Mouse (Mus musculus) spleen, postnatal 14 days (tissue): ENCODE results near the gene Elovl6.

Experiments
- DNase-seq, 2 experiments: peaks; one replicate each; pipeline ENCODE4 v3.0.0; 2021 to 2022; ENCODE audit warnings: low spot score in 2 of 2

The Elovl6 gene

DNA sequence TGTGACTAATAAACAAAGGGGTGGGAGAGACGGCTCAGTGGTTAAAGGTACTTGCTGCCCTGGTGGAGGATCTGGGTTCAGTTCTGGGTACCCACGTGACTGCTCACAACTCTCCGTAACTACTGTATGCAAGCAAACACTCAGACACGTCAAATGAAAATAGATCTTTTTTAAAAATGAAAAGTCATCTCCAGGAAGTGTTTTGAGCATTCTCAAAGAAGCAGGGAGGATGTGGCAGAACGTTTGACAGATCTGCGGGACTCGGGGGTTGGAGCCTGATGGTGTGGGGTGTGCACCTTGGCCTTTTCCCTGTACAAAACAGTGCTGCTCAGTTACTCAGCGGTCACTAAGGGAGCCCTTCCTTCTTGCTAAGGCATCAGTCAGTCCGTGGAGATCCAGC lies 70.1 kb downstream of the Elovl6 start:
- no peak for DNase-seq

DNA sequence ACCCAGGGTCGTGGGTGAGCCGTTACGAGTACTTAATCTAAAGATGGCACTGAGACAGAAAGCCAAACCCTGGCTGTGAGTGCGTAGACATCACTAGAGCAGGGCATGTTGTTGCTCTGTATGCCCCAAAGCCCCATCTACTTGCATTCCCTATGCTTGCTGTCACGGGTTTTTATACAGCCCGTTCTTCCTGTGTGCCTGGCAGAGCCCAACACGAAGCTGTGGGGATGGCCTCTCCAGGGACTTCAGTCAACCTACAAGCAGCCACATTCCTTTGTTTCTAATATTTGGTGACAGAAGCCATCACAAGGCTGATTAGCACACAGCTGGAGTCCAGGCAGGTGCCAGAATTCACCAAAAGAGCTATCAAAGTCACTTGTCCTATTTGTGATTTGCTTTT lies 73.3 kb downstream of the Elovl6 start:
- DNase-seq, result no peak

DNA sequence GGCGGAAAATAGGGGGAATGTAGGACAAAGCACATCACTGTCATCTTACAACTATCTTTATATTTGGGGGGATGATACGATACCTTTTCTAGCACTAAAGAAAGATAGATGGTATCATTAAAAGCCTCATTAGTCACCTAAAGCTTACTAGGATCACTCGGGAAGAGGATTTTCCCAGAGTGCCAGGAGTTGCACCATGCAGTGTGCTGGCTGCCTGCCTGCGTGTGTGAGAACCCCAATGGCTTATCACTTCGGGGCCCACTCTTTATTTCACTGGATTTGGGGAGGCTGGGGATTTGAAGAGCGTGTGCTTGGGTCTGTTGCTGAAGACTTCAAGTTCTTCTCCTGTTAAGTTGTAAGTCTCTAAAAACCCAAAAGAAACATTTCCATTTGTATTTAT lies 73.8 kb downstream of the Elovl6 start:
- DNase-seq, result no peak

DNA sequence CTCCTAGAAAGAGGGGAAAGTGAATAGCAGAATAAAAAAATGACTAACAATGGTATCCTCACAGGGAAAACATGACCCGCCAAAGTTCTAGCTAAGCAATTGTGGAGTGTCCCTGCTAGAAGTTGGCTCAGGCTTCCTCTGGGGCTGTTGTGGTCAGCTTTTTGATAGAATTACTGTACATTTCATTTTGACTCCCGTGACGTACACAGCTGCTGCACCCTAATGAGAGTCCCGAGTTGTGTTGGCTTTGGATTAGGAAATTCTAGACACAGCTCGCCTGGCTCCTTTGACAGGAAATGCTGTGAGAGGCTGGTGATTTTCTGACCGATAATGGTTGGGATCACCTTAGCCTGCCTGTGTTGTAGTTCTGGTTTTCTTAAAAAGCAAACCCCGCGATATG lies 79.5 kb downstream of the Elovl6 start:
- no peak for DNase-seq

DNA sequence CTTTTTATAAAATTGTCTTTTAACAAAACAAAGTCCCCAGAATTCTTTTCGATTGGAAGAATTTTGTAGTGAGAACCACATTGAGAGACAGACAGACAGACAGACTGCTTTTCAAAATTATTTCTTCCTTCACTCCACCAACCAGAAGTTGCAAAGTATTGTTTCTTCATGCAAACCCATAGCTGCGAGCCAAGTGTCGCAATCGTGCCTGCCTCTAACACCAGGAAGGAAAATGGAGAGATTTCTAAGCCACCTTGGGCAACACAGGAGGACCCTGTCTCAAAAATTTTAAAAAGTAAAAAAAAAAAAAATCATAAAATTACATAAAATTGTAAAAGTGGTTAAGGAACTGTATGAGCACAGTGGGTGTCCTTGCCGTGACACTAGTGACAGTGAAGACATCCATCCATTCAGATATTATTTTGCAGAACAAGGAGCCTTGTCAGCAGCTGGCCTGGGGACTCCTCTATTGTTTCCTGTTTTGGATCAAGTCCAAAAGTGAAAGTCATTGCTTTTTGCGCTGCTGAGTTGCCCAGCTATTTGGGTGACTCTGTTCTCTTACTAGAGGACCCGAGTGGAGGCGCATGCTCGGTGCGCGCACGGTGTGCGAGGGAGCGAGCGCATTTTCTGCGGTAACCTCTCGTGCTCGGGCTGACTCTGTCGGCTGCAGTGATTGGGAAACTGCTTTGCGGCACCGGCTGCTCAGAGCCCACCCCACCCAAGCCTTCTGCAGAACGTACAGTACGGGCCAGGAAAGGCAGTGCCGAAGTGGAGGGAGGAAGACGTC lies 80.3 kb downstream of the Elovl6 start:
- DNase-seq, result no peak

DNA sequence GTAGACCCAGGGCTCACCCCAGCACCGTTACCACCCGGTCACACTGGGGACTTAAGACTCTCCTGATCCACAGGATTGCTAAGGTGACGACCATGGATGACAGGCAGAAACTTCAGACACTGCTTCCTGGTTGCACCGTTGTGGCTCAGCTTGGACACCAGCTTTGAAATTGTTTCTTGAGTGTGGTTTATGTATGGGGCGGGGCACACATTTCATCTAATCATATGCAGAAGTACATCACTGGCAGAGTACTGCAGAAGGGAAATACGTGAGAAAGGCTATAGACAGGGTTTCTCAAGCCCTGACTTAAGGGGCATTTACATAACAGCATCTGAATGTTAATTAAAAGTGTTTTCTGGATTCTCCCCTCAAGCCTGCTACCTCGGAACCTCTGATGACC lies 81.6 kb downstream of the Elovl6 start:
- DNase-seq, result no peak

DNA sequence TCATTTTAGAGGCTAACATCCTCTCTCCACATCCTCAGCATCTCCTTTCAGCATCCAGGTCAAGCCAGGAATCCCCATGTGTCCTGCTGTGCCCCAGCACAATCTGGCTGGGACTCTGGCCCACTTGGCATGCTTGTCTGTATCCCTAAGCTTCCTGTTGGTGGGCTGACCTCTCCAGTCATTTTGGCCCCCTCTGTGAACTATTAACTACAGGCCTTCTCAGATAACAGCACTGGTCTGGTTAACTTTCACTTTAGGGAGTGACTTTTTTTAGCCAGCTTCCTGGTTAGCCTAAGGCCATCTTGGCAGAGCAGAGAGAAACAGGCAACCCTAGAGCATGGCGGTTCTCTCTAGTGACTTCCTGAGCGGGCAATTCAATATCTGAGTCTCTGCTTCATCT lies 82.1 kb downstream of the Elovl6 start:
- no peak for DNase-seq

DNA sequence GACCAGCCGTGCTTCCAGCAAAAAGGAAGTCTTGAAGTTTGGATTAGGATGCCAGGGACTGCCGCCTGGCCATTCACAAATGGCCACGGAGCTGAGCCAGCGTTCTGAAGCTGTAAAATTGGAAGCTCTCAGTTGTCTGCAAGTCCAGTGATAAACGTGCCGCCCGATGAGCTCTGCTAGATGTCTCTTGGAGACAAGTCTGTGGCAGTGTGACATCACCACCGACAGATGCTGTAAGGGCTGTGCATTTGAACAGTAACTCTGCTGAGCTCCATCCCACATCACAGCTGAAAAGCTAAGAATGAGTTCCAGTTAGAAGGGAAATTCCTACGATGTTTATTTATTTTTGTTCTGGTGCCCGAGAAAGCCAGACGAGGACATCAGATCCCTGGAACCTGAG lies 85.3 kb downstream of the Elovl6 start:
- DNase-seq, result no peak

DNA sequence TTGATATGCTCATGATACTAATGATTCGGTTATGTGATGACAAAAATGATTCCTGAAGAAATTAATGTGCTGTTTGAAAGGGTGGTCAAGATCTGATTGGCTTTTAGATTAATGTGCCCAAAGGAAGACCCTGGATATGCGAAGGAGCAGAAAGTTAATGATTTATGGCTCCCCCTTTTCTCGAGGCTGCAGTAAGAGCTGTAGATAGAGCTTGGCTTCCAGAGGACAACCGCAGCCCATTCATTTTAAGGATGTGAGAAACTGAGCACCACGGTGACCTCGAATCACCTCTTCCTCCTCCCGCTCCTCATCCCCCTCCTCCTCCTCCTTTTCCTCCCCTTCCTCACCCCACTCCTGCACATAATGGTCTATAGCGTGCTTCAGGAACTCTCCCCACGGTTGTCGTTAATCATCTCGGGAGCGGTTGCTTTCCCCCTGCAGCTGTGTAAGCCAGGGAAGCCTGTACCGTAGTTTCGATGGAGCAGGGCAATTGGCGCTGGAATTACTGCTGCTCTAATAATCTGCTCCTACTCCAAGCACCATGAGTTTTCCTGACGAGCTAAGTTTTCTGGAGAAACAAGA lies 87.1 kb downstream of the Elovl6 start:
- no peak for DNase-seq

DNA sequence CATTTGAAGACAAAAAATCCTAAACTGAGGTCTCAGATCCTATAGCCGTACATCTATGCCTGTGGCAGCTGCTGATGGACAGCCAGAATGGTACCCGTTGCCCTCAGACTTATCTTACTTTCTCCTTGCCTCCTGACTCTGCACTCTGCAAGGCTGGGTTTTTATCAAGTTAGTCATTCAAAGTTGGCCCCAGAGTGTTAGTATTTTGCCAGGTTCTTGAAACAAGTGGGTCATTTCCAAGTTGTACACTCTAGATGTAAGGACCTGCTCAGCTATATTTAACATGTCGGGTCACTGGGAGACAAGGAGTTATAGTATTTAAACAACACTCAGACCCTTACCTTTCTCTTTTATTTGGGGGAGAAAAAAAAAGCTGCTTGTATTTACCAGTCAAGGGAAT lies 88.6 kb downstream of the Elovl6 start:
- no peak for DNase-seq

DNA sequence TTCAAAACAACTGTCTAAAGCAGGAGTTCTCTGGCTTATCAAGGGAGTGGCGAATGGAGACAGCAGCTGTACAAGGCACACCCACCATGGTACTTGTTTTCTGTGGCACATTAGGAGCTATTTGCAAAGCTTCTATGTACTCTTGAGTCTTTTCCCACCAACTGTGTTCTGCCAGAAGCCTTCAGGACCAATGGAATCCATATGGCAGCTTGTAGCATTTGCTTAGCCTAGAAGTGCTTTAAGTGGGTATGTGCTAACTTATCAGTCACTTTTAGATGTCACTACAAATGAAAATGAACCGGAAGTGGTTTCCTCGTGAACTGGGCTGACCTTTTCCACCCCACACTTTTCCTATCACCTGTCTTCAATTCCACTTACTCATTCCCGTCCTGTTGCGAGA lies 89.1 kb downstream of the Elovl6 start:
- DNase-seq, result no peak

DNA sequence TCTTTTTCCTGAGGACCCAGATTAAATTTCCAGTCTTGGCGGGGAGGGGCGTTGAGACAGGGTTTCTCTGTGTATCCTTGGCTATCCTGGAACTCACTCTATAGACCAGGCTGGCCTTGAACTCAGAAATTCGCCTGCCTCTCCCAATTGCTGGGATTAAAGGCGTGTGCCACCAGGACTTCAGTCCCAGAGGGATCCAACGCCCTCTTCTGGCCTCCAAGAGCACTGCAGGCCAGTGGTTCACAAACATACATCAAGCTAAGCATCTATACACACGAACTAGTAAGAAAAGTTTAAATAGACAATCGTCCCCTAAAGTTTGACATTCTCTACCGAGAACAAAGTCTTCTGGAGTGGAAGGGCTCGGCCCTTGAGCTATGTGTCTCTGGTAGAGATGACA lies 90.0 kb downstream of the Elovl6 start:
- peak in 1 of 2 experiments; percentile 7 for DNase-seq

DNA sequence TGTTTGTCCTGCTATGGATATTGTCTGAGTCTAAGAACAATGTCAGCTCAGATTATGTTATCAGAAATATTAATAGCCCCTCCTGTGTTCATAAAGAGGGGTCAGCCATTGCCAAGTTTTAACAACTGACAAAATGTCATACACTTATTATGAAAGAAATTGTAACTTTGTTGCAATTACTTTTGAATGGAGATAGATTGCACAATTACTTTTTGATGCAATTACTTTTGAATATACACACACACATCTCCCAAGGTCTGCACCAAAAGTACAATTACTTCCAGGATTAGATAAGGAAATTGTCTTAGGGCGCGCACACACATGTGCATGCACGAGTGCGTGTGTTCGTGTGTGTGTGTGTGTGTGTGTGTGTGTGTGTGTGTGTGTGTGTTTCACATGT lies 90.5 kb downstream of the Elovl6 start:
- DNase-seq, result no peak

DNA sequence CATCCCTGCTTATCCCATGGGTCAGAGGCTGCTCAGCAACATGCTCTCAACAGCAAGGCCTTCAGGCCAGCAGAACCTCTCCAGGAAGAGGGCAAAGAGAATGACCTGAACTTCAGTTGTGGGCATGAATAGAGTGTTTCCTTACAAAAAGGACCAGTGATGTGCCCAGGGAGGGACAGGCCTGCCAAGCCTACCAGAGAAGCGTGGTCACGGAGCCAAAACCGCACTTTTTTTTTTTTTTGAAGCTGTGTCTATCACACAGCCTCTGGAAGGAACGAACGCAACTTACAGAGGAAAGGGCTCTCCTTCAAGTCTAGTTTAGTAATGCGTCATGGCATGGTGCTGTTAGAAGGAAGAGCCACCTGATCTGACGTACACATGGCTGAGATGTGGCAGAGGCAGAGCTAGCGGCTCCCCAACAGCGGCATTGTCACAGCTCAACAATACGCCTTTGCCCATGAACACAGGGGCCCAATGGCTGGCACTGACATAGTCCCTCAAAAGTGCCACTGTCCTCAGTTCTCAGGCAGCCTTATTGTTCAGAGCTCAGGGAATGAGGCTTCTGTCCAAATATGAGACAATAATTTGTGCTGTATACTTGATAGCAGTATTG lies 92.1 kb downstream of the Elovl6 start:
- no peak for DNase-seq

DNA sequence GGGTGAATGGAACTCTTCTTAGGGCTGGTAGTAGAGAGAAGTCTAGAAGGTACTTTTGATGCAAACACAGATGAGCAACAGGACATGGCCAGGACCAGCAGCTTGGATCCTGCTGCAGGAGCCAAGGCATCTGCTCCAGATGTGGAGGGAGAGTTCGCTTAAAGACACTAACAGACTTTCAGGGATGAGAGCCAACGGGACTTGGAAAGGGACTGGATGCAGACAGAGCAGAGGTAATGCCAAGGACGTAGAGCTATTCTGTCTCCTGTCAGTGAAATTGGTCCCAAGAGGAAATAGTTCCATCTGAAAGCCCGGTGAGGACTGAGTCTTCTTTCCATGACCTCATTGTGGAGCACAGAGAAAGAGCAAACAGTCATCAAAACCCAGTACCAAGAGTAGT lies 95.1 kb downstream of the Elovl6 start:
- no peak for DNase-seq

DNA sequence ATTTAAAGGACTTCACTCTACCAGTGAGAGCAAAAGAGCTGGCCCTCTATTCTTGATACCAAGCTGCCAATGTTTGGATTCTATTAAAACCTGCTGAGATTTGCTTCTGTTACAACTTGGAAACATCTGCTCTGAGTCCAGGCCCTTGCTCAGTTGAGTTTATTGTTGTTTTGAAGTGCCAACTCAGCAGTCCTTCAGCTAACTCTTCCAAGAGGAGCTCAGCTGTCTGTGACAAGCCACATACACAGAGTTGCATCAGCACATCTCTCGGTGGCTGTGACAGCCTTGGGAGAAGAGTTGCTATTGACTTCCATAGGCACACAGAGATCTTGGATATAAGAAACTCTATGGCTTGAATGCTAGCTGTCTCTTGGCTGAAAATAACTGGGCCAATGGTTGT lies 98.9 kb downstream of the Elovl6 start:
- DNase-seq, result no peak

DNA sequence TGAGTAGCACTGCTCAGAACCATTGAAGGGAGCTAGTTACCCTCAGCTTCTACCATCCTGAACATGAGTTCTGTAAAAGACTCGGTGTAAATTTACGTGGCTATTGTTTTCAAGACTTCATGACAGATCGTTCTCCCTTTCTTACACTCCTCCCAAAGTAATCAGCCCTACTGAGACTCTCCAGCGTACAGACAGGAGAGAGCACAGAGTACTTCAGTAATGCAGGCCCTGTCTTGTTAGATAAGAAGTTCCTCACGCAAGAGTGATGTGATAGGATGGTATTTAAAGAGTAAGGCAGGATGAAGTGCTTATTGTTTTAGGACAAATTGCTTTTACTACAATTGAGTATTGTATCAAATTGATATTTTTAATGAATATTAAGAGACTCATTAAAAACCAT lies 99.7 kb downstream of the Elovl6 start:
- DNase-seq, result no peak

DNA sequence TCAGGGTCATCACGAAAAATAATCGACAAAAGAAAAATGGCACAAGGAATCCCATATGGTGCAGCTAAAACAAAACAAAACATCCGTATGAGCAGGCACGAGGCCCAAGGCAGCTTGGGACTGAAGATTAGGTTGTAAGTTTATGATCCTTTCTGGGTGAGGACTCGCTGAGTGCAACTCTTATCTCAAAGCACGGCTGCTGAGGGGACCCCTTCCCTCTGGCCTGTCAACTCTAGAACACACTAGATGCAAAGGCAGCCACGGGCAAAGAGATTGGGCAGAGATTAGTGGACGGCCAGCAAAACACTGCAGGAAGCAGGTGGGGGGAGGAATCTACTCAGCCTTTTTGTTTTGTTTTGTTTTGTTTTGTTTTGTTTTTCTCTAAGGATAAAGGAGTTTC lies 101.4 kb downstream of the Elovl6 start:
- DNase-seq, result no peak

DNA sequence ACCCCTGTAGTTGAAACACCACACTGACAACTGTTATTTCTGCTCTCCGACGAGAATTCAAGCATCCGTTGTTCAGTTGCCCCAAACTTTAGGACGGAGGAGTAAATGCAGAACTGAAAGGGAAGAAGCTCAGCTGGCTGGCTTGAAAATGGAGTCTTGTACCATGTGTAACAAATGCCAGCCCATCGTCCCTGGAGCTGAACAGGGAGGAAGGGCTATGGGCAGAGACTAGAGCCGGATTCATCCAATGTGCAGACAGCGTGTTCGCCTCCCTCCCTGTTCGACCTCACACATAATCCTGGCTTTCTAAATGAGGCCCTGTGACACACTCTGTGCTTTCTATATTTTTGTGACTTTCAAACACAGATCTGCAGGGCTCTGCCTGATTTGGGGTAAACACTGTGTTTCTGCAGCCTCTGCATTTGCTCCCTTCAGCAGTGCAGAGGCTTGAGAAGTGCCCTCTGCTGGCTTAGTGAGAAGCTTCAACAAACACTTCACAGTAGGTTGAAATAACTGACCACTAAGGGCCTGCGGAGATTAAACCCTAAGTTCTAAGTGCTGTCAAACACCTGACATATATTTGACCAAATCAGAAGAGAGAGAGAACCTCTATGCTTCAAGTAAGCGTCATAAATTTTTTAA lies 102.2 kb downstream of the Elovl6 start:
- no peak for DNase-seq

DNA sequence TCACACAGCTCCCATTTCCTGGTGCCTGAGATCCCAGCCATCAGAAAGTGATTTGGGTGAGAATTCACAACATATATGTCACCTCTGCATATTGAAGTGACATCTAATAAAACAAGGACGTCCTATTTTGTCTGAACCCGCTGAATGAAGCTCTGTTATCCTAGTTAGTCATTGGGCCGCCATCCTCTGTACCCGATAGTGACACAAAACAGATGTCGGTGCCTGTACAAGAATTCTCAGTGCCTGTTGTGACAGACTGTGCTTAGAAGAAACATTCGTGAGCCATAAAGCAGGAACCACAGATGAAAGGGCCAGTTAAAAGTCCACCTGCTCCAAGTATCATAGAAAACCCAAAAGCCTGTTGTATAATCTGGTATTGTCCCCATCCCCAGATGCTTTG lies 105.3 kb downstream of the Elovl6 start:
- DNase-seq, result no peak

DNA sequence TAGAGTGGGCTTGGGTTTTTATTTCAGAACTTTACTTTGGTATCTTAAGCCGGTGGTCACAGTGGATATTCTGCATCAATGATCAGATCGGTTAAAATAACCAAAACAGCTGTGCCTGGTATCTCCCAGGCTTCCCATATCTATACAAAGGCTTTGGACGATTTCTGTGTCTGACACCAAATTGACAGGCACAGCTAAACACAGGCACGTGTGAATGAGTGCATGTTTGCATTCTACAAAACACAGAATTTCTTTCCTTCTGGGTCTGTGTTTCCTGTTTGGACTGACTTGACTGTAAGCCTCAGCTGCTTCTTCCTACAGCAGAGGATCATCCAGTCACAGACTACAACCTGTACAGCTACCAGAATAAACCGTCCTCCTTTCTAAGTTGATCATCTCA lies 107.5 kb downstream of the Elovl6 start:
- no peak for DNase-seq

DNA sequence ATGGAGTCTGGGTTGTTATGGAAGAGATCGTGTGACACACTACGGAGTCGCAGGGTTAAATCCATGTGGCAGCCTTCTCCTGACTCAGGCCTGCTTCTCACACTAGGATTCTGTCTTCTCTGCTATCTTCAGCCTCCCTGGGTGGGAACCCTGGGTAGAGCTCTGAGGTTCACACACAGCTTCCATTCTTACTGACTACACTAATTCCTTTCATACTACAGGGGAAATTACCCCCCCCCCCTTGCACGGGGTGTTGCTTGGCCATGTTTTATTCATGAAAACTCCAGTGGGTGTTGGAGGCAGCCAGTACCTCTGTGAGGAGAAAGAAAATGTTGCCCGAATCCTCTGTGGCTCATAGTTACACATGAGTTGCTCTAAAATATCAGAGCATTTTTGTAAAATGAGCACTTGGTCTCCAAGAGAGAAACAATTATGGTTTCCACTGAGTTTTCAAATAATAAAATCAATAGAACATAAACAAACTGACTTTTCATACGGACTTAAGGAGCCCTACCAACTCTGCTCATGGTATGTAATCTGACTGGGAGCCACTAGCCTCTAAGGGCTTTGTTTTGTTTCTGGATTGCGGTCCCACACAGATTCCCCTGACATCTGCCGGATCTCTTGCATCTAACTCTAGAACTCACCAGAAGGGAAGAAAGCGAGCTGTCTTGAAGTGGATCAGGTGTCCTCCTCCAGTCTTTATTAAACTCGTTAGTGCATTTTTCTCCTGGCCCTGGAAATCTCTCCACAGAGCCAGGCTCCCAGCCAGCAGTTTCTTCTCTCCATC lies 108.3 kb downstream of the Elovl6 start:
- no peak for DNase-seq
